Mouse (Mus musculus): ENCODE data around the gene Gm21915.

The Gm21915 gene

DNA sequence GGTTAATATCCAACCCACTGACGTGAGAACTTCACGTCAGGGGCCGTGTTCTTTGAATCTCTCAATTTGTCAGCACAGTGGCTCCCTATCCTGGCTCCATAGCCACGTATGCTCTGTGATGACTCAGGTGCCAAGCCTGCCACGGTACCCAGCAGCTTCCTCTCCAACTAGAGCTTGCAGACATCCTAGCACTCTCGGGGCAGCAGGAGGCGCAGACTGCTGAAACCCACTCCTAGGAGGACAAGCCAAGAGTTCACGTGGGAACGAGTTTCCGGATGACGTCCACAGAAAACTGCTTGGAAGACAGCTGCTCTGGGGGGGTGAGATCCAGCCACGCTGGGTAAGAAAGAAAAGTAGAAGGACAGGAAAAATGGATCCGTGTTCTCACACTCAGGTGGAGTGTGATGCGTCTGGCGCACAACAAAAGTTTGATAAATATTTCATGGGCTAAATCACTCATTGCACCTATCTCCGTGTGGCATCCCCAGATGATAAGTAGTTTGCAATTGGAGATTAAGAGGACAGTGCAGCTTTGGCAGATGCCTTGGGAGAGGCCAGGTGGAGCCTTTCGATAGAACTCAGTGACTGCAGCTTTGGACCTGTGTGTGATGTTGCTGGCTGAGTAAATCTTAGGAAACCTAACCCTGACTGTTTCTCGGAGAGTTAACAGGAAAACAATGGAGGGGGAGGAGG lies 46.9 kb downstream of the Gm21915 start:
- no peak for DNase-seq (ENCODE audit: low spot score)

GRCm38 (mm10) chr9:40717875-40718185 lies 47.4 kb downstream of the Gm21915 start:
- DNase-seq (ENCODE audit: low spot score) = no peak
